Mouse (Mus musculus) MEL (cell line): ENCODE data around the gene Mtg2.
A peak's percentile ranks its signal among the peaks of the same experiment; 100 is the strongest.

ENCODE experiments used
- CHD2 ChIP-seq: IDR thresholded peaks from 2 replicates; pipeline ENCODE4 v1.6.1; 2011; ENCODE audit warnings: low read length, improper control_type of control experiment
- CTCF ChIP-seq, 3 experiments: IDR thresholded peaks in 2 of 3; conservative IDR thresholded peaks in 1 of 3; 2 replicates each; pipeline ENCODE4 v1.5.1; 2011 to 2012; ENCODE audit warnings: low read length in 3 of 3, low read depth in 2 of 3, mild to moderate bottlenecking in 2 of 3, improper control_type of control experiment in 1 of 3, inconsistent platforms in 1 of 3, mixed read lengths in 1 of 3, moderate library complexity in 1 of 3; ENCODE audit not compliant: control insufficient read depth in 1 of 3, insufficient read depth in 1 of 3, poor library complexity in 1 of 3, severe bottlenecking in 1 of 3
- E2F4 ChIP-seq: IDR thresholded peaks from 2 replicates; pipeline ENCODE4 v1.6.1; 2011; ENCODE audit warnings: low read depth, low read length, improper control_type of control experiment, borderline replicate concordance
- ELF1 ChIP-seq: IDR thresholded peaks from 2 replicates; pipeline ENCODE4 v1.6.1; 2014; ENCODE audit warnings: low read depth, mild to moderate bottlenecking, inconsistent platforms, low read length, improper control_type of control experiment, moderate library complexity
- EP300 ChIP-seq, 2 experiments: IDR thresholded peaks; 2 replicates each; pipeline ENCODE4 v1.6.1; 2011; ENCODE audit warnings: improper control_type of control experiment in 2 of 2, low read length in 2 of 2, low read depth in 1 of 2, mild to moderate bottlenecking in 1 of 2
- JUND ChIP-seq: IDR thresholded peaks from 2 replicates; pipeline ENCODE4 v1.6.1; 2011; ENCODE audit warnings: low read depth, mild to moderate bottlenecking, improper control_type of control experiment, low read length
- KAT2A ChIP-seq: conservative IDR thresholded peaks from 2 replicates; pipeline ENCODE4 v1.6.1; 2012; ENCODE audit warnings: low read depth, low read length, improper control_type of control experiment, inconsistent platforms
- MAFK ChIP-seq: IDR thresholded peaks from 2 replicates; pipeline ENCODE4 v1.6.1; 2011; ENCODE audit warnings: low read depth, mild to moderate bottlenecking, low read length, improper control_type of control experiment, borderline replicate concordance
- MAZ ChIP-seq: IDR thresholded peaks from 2 replicates; pipeline ENCODE4 v1.6.1; 2012; ENCODE audit warnings: low read depth, mild to moderate bottlenecking, inconsistent platforms, low read length, improper control_type of control experiment
- NELFE ChIP-seq: IDR thresholded peaks from 2 replicates; pipeline ENCODE4 v1.6.1; 2011; ENCODE audit warnings: low read depth, low read length, improper control_type of control experiment
- POLR2A ChIP-seq, 2 experiments: IDR thresholded peaks; 2 replicates each; pipeline ENCODE4 v1.6.1; 2011 to 2012; ENCODE audit warnings: low read length in 2 of 2, mild to moderate bottlenecking in 2 of 2, control low read depth in 1 of 2, improper control_type of control experiment in 1 of 2, low read depth in 1 of 2, moderate library complexity in 1 of 2; ENCODE audit not compliant: control insufficient read depth in 1 of 2, insufficient read depth in 1 of 2, poor library complexity in 1 of 2
- POLR2AphosphoS2 ChIP-seq: IDR thresholded peaks from 2 replicates; pipeline ENCODE4 v1.6.1; 2011; ENCODE audit warnings: low read length, improper control_type of control experiment
- ZMIZ1 ChIP-seq: IDR thresholded peaks from 2 replicates; pipeline ENCODE4 v1.6.1; 2012; ENCODE audit warnings: low read depth, mild to moderate bottlenecking, inconsistent platforms, low read length, improper control_type of control experiment, moderate library complexity

- no peak for TF ChIP-seq POLR2A (IDR thresholded peaks at IDR 0.05; ENCODE audit: control insufficient read depth in 1 of 2, insufficient read depth in 1 of 2, low read depth in 1 of 2, low read length in 2 of 2, poor library complexity in 1 of 2)
- no peak for TF ChIP-seq MAZ
- peak in 1 of 2 experiments; percentile 45; a peak in 1 of 4 replicates for TF ChIP-seq EP300 (IDR thresholded peaks at IDR 0.05; ENCODE audit: low read depth in 1 of 2, low read length in 2 of 2)
- TF ChIP-seq NELFE = 0 out of 2 replicates have a peak, but pooled peaks have one; percentile 21
- no peak for TF ChIP-seq CTCF (IDR thresholded peaks at IDR 0.05 in 2 of 3, conservative IDR thresholded peaks at IDR 0.05 in 1 of 3; ENCODE audit: control insufficient read depth in 1 of 3, insufficient read depth in 1 of 3, low read depth in 2 of 3, low read length in 3 of 3, poor library complexity in 1 of 3, severe bottlenecking in 1 of 3)
- TF ChIP-seq CHD2 = no peak
- no peak for TF ChIP-seq KAT2A
- TF ChIP-seq POLR2AphosphoS2 = no peak
- TF ChIP-seq MAFK = no peak
- no peak for TF ChIP-seq ZMIZ1
- no peak for TF ChIP-seq JUND
- no peak for TF ChIP-seq E2F4
- 0 out of 2 replicates have a peak, but pooled peaks have one; percentile 7 for TF ChIP-seq ELF1
Measured at GRCm38 (mm10) chr2:180116081-180116493, 45.7 kb downstream of the Mtg2 start.
